Mouse (Mus musculus) v-Abl transformed pro-B cells (cell line): ENCODE measurements around the gene Oxct1.

Source experiments
- in situ Hi-C, 2 experiments: fragments of 400-800 bp; cut with MboI; formaldehyde crosslinking; loops; one replicate each; pipeline ENCODE4 v1.15.1; 2025; ENCODE audit not compliant: unreplicated experiment in 2 of 2

Oxct1 gene

GRCm38 (mm10) chr15:4027671-4028410 lies 1.7 kb downstream of the Oxct1 start:
- in situ Hi-C loops, result loop anchor here in 1 of 2 experiments (25.0 kb wide), 1 partner anchor 591 kb away; no protein-coding TSS in a partner anchor

GRCm38 (mm10) chr15:4028411-4028700 lies 2.2 kb downstream of the Oxct1 start:
- in situ Hi-C loops, result loop anchor here in 1 of 2 experiments (25.0 kb wide), 1 partner anchor 591 kb away; no protein-coding TSS in a partner anchor

GRCm38 (mm10) chr15:4028960-4029359 lies 2.8 kb downstream of the Oxct1 start:
- in situ Hi-C loops, result loop anchor here in 1 of 2 experiments (25.0 kb wide), 1 partner anchor 592 kb away; no protein-coding TSS in a partner anchor

- in situ Hi-C loops, result loop anchor here in 1 of 2 experiments (25.0 kb wide), 1 partner anchor 596 kb away; no protein-coding TSS in a partner anchor
Measured at GRCm38 (mm10) chr15:4033168-4034004, 7.2 kb downstream of the Oxct1 start.

GRCm38 (mm10) chr15:4042423-4042822 lies 16.2 kb downstream of the Oxct1 start:
- in situ Hi-C loops, result loop anchor here (5.0 to 25.0 kb wide), 3 partner anchors 85 to 1065 kb away; partner anchors contain the start of gene Card6 (in 1 of the 2)

- in situ Hi-C loops, result loop anchor here (5.0 to 25.0 kb wide), 3 partner anchors 86 to 1064 kb away; partner anchors contain the start of gene Card6 (in 1 of the 2)
Measured at GRCm38 (mm10) chr15:4043032-4043471, 16.9 kb downstream of the Oxct1 start.

- in situ Hi-C loops, result loop anchor here in 1 of 2 experiments (10.0 kb wide), 1 partner anchor 1048 kb away; the partner anchor contains the start of gene Card6
Measured at GRCm38 (mm10) chr15:4056627-4057026, 30.4 kb downstream of the Oxct1 start.

- in situ Hi-C loops, result no loop called here
Measured at GRCm38 (mm10) chr15:4063574-4063973, 37.4 kb downstream of the Oxct1 start.

- in situ Hi-C loops, result no loop called here
Measured at GRCm38 (mm10) chr15:4064013-4064412, 37.8 kb downstream of the Oxct1 start.

GRCm38 (mm10) chr15:4064694-4065093 lies 38.5 kb downstream of the Oxct1 start:
- in situ Hi-C loops, result no loop called here

GRCm38 (mm10) chr15:4067273-4067990 lies 41.2 kb downstream of the Oxct1 start:
- in situ Hi-C loops, result no loop called here

- in situ Hi-C loops, result no loop called here
Measured at GRCm38 (mm10) chr15:4077978-4078377, 51.8 kb downstream of the Oxct1 start.

- in situ Hi-C loops, result no loop called here
Measured at GRCm38 (mm10) chr15:4078785-4079184, 52.6 kb downstream of the Oxct1 start.

GRCm38 (mm10) chr15:4079425-4080189 lies 53.4 kb downstream of the Oxct1 start:
- in situ Hi-C loops, result no loop called here

GRCm38 (mm10) chr15:4085600-4086384 lies 59.6 kb downstream of the Oxct1 start:
- in situ Hi-C loops, result no loop called here

GRCm38 (mm10) chr15:4087446-4087845 lies 61.3 kb downstream of the Oxct1 start:
- in situ Hi-C loops, result no loop called here

- in situ Hi-C loops, result no loop called here
Measured at GRCm38 (mm10) chr15:4087914-4088313, 61.7 kb downstream of the Oxct1 start.

GRCm38 (mm10) chr15:4090601-4091000 lies 64.4 kb downstream of the Oxct1 start:
- in situ Hi-C loops, result no loop called here

GRCm38 (mm10) chr15:4092586-4092985 lies 66.4 kb downstream of the Oxct1 start:
- in situ Hi-C loops, result no loop called here
